Mouse (Mus musculus): ENCODE measurements around the gene Tomm40l.

DNA sequence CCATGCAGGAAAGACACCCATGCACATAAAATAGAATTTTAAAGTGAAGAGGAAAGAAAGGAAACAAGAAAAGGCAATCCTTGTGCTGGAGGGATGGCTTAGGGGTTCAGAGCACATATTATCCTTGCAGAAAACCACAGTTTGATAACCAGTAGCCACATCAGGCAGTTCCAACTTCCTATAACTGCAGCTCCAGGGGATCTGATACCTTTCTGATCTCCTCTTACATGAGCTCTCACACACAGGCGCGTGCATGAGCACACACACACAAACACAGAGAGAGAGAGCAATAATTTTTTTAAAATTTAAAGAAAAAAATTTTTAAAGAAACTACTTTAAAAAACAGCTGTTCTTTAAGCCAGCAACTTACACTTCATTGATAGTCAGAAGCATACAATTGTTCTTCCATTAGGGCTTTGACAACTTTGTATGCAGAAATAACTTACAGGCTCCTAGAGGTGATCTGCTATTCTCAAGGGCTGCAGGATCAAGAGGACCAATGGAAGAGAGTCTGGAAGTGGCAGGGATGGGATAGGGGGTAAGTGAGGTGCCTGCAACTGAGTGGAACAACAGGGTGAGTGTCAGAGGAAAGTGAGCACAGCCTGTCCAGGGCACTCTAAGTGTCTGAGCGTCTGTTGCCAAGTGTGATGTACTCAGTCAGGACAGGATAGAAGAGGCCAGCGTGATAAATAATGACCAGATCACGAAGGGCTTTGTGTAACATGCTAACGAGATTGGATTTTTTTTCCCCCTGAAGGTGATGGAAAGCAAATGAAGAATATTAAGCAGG is 16.4 kb downstream of the Tomm40l start:
- TF ChIP-seq CTCF (IDR thresholded peaks at IDR 0.05; ENCODE audit: low read depth, low read length) (no peak), TAL1 (conservative IDR thresholded peaks at IDR 0.05; ENCODE audit: low read depth, low read length) (no peak), GATA1 (IDR thresholded peaks at IDR 0.05; ENCODE audit: borderline replicate concordance, low read length) (no peak)
